Mouse (Mus musculus): ENCODE measurements around the gene 4930578G10Rik. TPM values are rescaled to one million over a fixed set of nuclear protein-coding genes. Genes with fewer than 3 reads are reported as not detected.

Gene 4930578G10Rik
- total RNA-seq, 2 experiments from 2014 or later, result 0.72 TPM; not detected in 1

Other genes with a start within 250 kb of the 4930578G10Rik start
- gene Fam205a2, start 207.4 kb upstream of the 4930578G10Rik start, total RNA-seq (2021), result not detected
- not detected for gene Gm10591, start 123.3 kb upstream of the 4930578G10Rik start, total RNA-seq (2021)
- 1 to 10 TPM; 1.3 to 2.8 TPM for gene Gm2564, start 105.8 kb upstream of the 4930578G10Rik start, total RNA-seq (2021)
- gene Ccl27b, start 80.3 kb upstream of the 4930578G10Rik start, total RNA-seq (2021), result not detected
- gene Il11ra2, start 73.7 kb upstream of the 4930578G10Rik start, total RNA-seq (2021), result not detected
- not detected for gene Ccl19, start 21.0 kb downstream of the 4930578G10Rik start, total RNA-seq (2021)
- gene Ccl21a, start 38.4 kb downstream of the 4930578G10Rik start, total RNA-seq (2021), result 10 to 100 TPM in 1 of 2 experiments, 1 to 10 TPM in 1; 8.8 to 19.3 TPM
- gene Fam205a1, start 118.3 kb downstream of the 4930578G10Rik start, total RNA-seq (2021), result not detected
- gene Gm12394, start 121.2 kb downstream of the 4930578G10Rik start, total RNA-seq (2021), result not detected
- 1 to 10 TPM in 1 of 2 experiments, under 1 TPM in 1; 0.90 to 1.2 TPM for gene Fam205c, start 138.7 kb downstream of the 4930578G10Rik start, total RNA-seq (2021)
- gene Phf24, start 181.1 kb downstream of the 4930578G10Rik start, total RNA-seq (2021), result 1 to 10 TPM in 1 of 2 experiments, under 1 TPM in 1; 0.64 to 1.5 TPM
- gene Dnajb5, start 214.3 kb downstream of the 4930578G10Rik start, total RNA-seq (2021), result 100 to 1,000 TPM; 143 to 183 TPM
- not detected for gene 1700022I11Rik, start 234.1 kb downstream of the 4930578G10Rik start, total RNA-seq (2021)

Data from gastrocnemius, postnatal 25 days (tissue).